Mouse (Mus musculus) thymus, postnatal 14 days (tissue): ENCODE results near the gene Ppp6r1.

ENCODE experiments used
- DNase-seq: peaks from one replicate; pipeline ENCODE4 v3.0.0; 2021

Gene Ppp6r1

DNA sequence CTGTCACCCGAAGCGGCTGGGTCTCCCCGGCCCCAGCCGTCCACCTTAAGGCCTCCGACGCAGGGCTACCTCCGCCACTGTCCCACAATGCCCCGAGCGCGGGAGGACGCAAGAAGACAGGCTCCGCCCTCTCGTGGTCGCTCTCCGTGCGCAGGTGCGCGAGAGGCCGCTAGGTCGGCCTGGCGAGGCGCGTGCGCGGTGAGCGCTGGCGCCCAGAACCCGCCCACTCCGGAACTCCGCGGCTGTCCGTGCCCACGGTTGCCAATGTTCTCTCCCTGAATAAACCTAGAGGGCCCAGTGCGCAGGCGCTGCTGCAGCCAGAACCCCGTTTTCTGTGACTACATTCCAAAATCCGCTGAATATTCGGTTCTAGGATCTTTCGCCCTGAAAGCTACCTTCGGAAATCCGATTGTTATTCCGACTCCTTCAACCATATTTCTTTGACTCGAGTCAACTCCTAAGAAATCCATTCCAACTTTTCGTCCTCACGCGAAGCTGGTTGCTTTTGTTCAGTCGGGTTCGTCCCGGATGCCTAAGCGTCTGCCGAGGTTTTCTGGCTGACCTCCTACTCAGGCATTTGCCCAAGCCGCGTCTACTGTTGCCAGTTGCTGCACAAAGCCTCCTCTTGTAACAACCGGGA lies at the start of gene Ppp6r1:
Ppp6r1 (minus strand) TSS at position 108 of the 640 bp plus-strand sequence.
- DNase-seq = peak; percentile 98

DNA sequence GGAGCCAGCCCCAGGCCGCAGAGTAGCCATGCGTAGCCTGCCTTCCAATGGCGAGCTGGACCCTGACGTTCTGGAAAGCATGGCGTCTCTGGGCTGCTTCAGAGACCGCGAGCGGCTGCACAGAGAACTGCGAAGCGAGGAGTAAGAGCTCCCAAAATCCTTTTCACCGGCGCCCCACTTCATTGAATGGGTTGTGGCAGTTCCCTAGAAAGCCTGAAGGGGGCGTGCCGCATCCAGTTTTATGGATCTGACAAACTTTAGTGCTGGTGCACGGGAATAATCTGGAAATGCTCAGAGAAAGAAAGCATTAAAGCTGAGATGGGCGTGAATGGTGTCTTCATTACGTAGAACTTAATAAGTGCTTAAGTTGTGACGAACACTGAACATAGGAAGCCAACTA lies 46.3 kb upstream of the Ppp6r1 start:
- DNase-seq = no peak

DNA sequence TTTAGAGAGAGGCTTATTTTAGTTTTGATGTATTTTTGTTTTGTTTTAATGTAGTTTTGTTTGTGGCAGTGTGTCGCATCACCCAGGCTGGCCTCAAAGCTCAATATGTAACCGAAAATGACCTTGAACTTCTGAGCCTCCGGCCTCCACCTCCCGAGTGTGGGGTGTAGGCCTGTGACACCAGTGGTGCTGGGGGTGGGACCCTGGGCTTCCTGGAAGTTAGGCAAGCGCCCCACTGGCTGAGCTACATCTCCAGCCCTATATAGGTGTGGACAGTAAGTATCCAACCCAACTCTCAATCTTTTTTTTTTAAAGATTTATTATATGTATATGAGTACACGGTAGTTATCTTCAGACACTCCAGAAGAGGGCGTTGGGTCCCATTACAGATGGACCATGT lies 44.4 kb upstream of the Ppp6r1 start:
- no peak for DNase-seq

DNA sequence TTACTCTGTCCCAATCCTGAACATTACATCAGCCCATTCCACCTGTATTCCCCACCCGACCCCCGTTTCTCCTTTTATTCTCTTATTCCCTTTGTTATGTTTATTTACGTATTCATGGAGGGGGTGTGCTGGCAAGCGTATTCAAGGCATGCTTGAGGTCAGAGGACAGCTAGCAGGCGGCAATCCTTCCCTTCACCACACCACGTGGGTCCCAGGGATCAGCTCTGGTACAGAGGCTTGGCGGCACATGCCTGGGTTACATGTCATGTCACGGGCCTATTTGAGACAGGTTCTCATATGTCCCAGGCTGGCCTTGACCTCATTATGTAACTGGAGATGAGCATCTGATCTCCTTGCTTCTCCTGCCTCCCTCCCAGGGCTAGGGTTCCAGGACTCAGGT lies 43.5 kb upstream of the Ppp6r1 start:
- no peak for DNase-seq

DNA sequence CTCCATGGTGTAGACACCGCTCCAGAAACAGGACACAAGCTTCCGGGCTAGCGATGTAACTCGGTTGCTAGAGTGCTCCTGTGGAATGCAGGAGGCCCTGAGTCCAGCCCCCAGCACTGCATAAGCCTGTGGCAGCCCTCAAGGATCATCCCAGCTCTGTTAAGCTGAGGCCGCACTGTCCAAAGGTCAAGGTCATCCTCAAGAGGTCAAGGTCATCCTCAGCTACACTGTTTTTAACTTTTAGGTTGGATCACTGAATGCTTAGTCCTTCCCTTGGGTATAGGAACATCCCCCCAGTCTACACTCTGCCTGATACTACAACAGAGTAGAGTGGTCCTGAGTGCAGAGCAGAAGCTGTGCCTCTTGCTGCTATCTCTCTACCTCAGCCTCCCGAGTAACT lies 34.2 kb upstream of the Ppp6r1 start:
- no peak for DNase-seq

DNA sequence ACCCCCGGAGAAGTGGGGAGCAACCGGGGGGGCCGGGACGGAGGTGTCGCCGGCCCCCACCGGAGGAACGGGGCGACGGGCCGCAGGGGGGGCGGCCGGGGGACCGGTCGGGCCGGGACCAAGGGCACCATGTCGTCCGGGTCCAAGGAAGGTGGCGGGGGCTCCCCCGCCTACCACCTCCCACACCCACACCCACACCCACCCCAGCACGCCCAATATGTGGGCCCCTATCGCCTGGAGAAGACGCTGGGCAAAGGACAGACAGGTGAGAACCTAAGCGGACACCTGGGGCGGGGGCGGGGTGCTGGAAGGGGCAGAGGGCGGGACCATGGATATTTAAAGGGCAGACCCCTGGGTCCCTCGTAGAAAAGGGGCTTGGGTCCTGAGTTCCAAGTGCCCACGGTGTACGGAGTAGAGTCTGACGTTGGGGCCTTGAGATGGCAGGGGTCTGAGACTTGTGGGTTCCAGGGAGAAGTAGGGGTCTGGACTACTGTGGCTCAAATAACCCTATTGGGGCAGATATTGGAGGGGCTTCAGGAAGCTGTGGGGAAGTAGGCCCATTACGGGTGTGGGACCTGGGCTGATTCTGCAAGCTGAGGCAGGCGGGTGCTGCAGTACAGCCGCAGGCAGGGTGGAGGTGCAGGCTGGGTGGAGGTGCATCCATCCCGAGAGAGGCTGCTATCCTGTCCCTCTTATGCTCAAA lies 32.3 kb upstream of the Ppp6r1 start:
- DNase-seq = no peak

DNA sequence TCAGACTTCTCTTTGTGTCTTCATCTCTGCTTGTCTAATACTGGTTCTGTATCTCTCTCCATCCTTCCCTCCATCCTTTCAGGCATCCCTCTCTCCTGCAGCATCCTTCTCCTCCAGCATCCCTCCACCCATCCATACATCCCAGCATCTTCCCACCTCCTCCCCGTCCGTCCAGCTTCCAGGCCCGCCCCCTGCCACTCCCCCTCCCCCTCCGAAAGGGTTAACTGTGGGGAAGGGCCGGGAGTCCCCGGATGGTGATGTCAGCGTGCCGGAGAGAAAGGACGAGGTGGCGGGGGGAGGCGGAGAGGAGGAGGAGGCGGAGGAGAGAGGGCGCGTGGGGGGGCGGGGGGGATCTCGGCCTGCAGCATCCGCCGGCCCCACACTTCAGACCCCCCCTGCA lies 31.6 kb upstream of the Ppp6r1 start, which contains the start of gene Brsk1:
Brsk1 (plus strand) TSS at position 218 of the 400 bp plus-strand sequence.
- peak; percentile 48 for DNase-seq

DNA sequence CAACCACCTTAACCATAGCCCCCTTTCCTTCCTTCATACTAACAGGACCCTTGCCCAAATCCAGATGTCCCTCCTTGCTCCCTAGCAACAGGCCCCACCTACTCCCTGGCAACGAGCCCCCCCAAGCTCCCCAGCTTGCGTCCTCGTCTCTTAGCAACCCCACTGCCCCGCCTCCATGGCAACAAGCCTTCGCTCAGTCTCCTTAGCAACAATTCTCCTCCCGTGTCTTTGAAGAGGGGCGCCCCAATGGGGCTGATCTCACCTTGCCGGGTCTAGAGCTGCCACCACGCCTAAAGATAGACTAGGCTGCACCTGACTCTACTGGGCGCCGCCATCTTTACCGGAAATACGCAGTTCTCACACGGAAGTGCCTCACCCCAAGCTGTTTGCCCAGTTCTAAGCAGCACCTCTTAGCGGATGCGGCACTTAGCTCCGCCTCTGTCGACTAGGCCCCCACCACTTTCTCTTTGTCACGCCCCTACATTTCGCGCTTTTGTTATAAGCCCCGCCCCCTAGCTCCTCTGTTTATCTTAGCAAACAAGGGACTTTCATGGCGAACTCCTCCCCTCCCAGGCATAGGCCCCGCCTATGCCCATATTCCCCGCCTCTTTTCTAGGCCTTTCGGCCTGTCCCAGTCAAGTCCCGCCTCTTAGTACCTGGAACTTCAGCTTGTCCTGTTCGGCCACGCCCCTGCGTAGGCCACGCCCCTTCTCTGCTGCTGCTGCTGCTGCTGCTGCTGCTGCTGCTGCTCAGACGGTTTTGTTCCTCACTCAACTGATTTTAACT lies 26.0 kb upstream of the Ppp6r1 start, which contains the start of gene Hspbp1:
Hspbp1 (minus strand) TSS at position 437 of the 786 bp plus-strand sequence.
- DNase-seq = peak; percentile 96

DNA sequence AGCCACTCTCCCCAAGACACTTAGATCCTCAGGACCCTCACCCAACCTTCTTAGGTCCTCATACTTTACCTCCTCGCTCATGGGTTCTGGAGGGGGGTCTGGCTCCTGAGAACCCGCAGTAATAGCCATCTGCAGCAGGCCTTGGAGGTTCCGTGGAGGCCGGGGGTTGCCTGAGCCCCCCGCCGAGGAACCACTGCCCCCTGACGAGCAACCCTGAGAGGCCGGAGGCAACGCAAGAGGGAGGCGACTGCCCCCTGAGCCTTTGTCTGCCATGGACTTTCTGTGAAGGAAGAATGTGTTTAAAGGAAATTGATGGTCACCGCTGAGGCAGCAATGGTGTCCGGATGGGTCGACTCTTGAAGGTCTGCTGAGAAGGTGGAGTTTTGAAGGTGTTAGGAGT lies 25.4 kb upstream of the Ppp6r1 start:
- DNase-seq = peak; percentile 26

DNA sequence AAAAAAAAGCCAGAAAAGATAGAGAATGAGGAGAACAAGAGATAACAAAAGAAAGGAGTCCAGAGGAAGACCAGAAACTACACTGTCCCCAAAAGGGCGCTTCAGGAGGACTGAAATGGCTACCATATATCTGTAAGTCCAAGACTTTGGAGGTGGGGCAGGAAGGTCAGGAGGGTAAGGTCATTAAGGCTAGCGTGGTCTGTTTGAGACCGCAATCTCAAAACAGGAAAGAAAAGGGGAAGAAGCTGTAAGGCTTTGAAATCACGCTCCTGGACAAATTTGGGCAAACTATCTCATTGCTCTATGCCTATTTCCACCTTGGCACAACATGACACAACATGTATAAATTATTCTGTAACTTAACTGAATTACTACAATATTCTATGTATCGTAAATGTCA lies 24.5 kb upstream of the Ppp6r1 start:
- DNase-seq = no peak

DNA sequence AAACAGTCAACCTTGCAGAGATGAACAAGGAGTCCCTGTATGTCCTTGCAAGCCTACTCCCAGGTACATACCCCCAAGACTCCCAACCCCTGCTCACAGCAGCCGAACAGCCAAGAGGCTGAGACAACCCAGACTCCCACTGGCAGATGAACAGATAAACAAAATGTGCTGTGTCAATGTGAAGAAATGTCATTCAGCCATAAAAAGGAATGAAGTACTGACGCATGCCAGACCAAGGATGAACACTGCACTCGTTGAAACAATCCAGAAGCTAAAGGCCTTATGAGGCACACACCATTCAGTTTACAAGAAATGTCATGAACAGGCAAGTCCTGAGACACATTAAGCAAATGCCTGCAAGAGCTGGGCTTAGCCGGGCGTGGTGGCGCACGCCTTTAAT lies 16.4 kb upstream of the Ppp6r1 start:
- no peak for DNase-seq

DNA sequence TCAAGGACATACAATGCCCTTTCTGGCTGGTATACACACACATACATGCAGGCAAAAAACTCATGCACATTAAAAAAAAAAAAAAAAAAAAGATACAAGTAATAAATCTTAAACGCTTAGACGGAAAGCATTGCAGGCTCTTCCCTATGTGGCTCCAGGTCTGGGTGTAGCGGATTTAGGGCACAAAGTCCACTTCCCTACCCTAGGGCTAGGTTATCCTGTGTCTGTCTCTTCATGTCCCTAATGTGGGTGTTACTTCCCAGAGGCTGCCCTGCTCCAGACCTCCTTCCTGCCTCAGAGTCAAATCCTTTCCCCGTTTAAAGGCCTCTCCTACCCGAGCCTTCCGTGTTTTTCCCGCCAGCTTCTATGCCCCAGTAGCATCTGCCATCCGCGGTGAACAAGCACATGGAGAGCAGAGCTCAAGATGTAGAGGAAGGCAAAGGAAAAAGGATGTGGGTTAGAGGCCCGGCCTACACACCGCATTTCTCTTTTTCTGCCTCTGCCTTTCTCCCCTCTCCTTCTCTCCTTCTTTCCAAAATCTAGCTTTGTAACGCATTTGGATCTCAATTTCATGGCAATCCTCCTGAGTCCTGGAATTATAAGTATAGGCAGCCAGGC lies 15.4 kb upstream of the Ppp6r1 start:
- DNase-seq = peak; percentile 47

DNA sequence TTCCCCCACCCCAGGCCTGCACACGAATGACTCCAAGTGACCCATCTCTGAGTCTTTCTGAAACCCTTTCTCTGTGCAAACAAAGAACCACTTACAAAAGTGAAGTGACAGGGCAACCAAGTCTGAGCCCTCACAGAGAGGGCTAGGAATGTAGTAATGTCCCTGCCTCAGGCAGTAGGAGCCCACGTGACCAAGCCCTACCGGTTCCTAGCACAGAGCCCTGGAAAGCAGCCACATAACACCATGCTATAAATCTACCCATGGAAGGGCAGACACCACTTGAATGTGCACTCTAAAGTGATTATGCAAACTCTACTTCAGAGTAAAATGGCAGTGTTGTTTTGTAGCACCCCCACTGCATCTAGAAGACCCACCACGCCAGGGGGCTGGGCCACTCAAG lies 13.1 kb upstream of the Ppp6r1 start:
- no peak for DNase-seq

DNA sequence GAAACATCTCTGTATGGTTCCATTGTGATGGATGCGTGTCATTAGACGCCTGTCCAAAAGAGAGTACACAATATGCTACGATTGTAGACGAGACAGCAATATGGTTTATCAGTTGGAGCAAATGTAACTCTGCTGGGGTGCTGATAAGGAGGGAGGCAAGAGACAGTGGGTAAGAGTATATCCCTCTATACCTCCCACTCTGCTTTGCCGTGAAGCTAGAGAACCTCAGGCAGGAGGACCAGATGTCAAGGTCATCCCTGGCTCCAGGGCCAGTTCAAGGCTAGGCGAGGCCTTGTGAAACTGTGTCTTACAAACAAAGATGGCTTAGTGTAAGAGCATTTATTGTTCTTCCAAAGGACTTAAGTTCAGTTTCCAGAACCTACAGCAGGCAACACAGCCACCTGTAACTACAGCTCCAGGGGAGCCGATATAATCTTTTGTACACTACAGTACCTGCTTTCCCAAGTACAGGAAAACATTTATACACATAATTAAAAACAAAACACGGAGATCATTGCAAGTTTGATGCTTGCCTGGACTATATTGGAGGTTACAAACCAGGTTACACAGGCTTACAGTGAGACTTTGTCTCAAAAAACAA lies 11.9 kb upstream of the Ppp6r1 start:
- no peak for DNase-seq

DNA sequence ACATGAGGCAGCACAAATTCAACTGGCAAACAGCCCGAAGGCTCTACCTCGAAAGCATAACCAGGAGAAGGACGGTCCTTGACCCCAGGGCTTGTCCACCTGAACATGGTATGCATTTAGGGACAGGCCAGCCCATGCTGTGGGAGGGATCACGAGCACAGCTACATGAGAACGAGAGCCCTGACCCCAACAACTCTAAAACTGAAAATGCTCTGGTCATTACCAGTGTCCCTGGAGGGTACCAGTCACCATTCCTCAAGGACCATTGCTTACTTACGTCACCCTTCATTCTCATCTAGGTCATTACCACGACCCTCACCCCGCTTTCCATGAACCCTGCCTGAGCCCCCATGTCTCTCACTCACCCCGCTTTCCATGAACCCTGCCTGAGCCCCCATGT lies 10.3 kb upstream of the Ppp6r1 start:
- DNase-seq = no peak

DNA sequence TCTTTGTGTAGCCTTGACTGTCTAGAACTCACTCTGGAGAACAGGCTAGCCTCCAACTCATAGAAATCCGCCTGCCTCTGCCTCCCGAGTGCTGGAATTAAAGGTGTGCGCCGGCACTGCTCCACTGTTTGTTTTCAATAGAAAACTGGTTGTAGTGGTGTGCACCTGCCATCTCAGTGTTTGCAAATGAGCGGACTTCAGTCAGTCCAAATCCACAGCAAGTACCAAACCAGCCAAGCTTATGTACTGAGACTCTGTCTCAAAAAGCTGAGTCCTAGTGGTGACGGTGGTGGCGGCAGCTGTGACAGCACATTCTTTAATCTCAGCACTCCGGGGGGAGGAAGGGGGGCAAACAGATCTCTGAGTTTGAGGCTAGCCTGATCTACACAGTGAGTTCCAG lies 9.7 kb upstream of the Ppp6r1 start:
- no peak for DNase-seq

DNA sequence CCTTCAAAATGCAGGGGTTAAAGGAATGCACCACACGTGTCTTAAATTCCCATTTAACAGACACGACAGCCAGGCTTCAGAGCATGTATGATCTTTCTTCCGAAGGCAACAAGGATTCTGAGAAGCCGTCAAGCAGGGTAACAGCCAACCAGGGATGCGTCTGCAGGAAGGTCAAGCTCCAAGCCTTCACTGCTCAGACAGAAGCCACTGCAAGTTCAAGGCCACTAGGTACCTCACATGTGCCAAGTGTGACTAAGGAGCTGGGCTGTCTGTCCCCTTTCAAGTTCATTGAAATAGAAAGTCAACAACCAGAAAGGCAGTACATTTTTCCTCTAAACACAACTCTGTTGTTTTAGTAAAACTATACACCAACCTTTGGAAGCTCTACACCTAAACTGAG lies 8.1 kb upstream of the Ppp6r1 start:
- no peak for DNase-seq

DNA sequence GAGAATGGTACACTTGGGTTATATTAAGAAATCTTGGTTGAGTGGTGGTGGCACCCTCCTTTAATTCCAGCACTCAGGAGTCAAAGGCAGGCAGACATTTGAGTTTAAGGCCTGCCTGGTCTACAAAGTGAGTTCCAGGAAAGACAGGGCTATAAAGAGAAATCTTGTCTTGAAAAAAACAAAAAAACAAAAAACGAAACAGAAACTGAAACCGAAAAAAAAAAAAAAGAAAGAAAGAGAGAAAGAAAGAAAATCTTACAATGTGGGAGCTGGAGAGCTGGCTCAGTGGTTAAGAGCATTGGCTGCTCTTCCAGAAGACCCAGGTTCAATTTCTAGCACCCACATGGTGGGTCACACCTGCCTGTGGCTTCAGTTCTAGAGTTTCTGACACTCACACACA lies 4.9 kb upstream of the Ppp6r1 start:
- DNase-seq = no peak

DNA sequence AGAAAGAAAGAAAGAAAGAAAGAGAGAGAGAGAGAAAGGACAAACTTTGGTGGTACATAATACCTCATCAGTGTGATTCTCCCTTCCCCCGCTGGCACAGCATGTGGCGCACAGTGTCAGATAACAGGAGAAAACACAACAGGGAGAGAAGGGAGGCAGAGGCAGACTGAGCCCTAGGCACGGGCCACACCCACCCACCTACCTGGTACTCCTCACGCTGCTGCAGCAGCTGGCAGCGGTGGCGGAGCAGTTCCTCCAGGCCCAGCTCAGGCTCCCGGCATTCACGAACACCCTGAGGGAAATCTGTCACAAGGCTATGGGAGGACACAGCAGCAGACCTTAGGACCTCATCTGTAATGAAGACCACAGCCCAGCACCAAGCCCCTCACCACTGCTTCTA lies 4.4 kb upstream of the Ppp6r1 start:
- no peak for DNase-seq

DNA sequence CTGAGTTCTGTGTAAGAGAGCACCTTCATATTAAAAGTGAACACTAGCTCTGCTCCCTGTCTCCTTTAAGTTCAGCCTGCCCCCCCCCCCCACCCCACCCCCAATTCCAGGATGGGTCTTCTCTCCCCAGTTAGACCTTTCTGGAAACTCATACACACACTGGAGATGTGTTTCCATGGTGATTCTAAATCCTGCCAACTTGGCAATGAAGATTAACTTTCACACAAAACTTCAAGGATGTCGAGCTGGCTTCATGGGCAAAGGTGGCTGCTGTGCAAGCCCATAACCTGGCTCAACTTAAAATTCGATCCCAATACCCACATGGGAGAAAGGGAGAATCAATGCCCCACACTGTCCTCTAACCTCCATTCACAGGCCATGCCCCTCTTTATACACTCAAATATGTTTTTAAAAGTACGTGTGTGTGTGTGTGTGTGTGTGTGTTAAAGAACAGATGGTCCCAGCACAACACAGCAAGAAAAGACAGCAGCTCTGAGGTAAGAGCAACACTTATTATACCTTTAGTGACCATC lies 1.2 kb upstream of the Ppp6r1 start:
- no peak for DNase-seq

DNA sequence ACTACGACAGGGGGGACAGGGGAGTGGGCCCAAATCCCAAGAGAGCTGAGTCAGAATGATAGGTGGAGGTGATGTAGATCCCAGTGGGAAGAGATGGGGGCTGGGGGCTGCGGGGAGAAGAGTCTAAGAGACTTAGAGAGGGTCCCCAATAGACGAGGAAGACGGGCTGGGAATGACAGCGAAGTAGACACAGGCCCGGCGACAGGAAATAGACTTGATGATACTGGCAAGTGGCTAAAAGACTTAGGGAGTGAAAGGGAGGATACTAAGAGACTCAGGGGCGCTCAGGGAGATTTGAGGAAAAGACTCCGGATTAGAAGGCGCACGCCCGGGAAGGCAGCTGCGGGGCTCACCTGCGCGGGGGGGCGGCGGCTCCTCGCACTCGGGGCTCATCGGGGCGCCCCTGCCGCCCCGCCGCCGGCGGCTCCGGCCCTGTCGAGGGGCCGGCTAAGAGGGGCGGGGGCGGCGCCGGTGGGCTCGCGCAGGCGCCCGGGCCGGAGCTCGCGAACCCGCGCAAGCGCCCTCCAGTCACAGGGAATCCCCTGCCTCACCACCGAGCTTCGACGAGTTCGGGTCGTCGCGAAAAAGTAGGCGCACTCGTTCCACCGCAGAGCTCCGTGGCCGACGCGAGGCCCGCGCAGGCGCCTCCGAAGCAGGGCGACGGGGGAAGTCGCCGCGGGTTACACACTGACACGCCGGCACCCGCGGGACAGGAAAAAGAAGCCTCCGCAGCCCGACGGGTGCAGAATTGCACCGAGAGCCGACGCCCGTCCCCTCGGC lies 501 bp downstream of the Ppp6r1 start:
- DNase-seq = no peak
